Mouse (Mus musculus) layer of hippocampus, adult 11-12 months (tissue): Measurements from ENCODE around the gene Best3.
"Not testable (repeated sequence)": the region's sequence is repeated elsewhere in the genome, so short reads cannot be mapped to it uniquely, and the experiment has no call there.

Experiments used
- DNase-seq: peaks from one replicate; pipeline ENCODE4 v3.0.0; 2022; ENCODE audit warnings: low spot score

Best3 gene

GRCm38 (mm10) chr10:117031160-117031559 is 45.0 kb downstream of the Best3 start:
- no peak for DNase-seq

- peak; percentile 86 for DNase-seq
These were observed 47.7 kb downstream of the Best3 start for GRCm38 (mm10) chr10:117033785-117034184.

GRCm38 (mm10) chr10:117040355-117040754 is 54.2 kb downstream of the Best3 start:
- peak; percentile 27 for DNase-seq

- DNase-seq = no peak
These were observed 56.2 kb downstream of the Best3 start for GRCm38 (mm10) chr10:117042295-117042694.

- not testable (repeated sequence) for DNase-seq
These were observed 57.5 kb downstream of the Best3 start for GRCm38 (mm10) chr10:117043497-117044166.

GRCm38 (mm10) chr10:117045175-117046056 is 59.3 kb downstream of the Best3 start, which contains the start of gene Lrrc10:
Gene Lrrc10, plus strand, starts transcription at chr10:117045341.
- peak; percentile 48 for DNase-seq

- DNase-seq = no peak
These were observed 63.1 kb downstream of the Best3 start for GRCm38 (mm10) chr10:117049253-117049652.

- DNase-seq = no peak
These were observed 64.0 kb downstream of the Best3 start for GRCm38 (mm10) chr10:117049961-117050597.

GRCm38 (mm10) chr10:117055668-117056067 is 69.6 kb downstream of the Best3 start:
- no peak for DNase-seq

GRCm38 (mm10) chr10:117062894-117063253 is 76.8 kb downstream of the Best3 start:
- DNase-seq = no peak

- peak; percentile 90 for DNase-seq
These were observed 77.3 kb downstream of the Best3 start, which contains the start of gene Cct2 for GRCm38 (mm10) chr10:117063254-117064021. Gene Cct2, minus strand, starts transcription at chr10:117063814.

- DNase-seq = no peak
These were observed 78.0 kb downstream of the Best3 start for GRCm38 (mm10) chr10:117064076-117064475.

- DNase-seq = no peak
These were observed 83.0 kb downstream of the Best3 start for GRCm38 (mm10) chr10:117069109-117069508.

- DNase-seq = no peak
These were observed 86.2 kb downstream of the Best3 start for GRCm38 (mm10) chr10:117072191-117072888.

- DNase-seq = no peak
These were observed 87.1 kb downstream of the Best3 start for GRCm38 (mm10) chr10:117073176-117073575.
